Mouse (Mus musculus): ENCODE measurements at regions not wholly inside any gene's neighbourhood (a gene's known extent, or its start where the extent isn't known, plus 50 kb on each side); places are given as distances from the start of the nearest gene placed in this dataset.

DNA sequence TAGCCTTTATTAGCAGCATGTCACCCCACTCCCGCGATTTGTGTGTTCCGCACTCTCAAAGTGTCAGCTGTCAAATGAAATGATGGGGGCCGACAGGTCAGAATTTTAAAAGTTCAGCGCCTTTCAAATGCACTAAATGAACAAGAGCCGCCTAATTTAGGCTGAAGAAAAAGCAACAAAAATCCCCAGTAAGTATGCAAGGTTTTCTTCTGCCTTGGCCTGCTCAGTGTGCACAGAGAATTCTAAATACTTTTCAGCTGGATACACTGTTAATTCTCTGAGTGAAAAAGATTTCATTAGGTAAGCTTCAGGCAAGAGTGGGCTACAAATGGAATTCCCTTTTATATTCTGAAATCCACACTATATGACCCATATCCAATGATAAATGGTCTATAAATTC, 125.9 kb upstream of the BC052040 start:
- ATAC-seq (replicated peaks), result peak; percentile 45
- H3K9me3 ChIP-seq, result no peaks in the 10 kb centered on the region
- no peaks in the 10 kb centered on the region for H3K27me3 ChIP-seq
- H3K9ac ChIP-seq (replicated peaks), result no peak overlapping the region
- no peaks in the 10 kb centered on the region for H3K36me3 ChIP-seq
- WGBS, result 4% methylated on average over 6 of the region's 6 CpGs
- no peak overlapping the region for H3K4me3 ChIP-seq
- H3K27ac ChIP-seq (replicated peaks), result peak overlapping the region; percentile 42; the same call in 1 of the 2 replicates
- peaks cover 15% of the 10 kb centered on the region for H3K4me1 ChIP-seq
- no peak overlapping the region for H3K4me2 ChIP-seq (replicated peaks)

DNA sequence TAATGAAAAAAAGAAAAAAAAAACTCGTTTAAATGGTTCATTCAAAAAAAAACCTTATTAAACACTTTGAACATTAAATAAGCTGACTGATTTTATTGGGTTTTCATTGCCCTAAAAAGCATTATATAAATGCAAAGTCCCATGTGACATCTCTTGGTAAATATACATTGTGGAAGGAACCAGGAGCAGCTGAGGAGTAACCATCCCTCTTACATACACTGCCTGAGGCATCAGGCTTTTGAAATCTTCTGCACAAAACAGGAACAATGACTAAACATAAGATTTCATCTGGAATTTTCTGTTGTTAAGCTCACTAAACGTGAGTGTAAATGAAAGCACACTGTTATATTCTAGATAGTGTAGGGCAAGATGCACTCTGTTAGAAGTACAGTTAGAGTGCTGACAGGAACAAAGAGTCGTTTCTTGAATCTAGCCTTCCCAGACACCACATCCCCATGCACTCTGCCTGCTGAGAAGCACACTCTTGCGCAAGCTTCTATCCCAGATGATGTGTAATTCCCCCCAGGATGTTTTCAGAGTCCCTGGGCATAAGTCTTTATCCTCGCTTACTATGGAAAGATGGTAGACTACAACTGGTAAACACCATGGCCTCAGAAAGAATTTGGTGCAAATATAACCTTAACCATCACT, 125.0 kb upstream of the BC052040 start:
- H3K9me3 ChIP-seq, result no peaks in the 10 kb centered on the region
- H3K4me1 ChIP-seq, result peaks cover 15% of the 10 kb centered on the region
- no peaks in the 10 kb centered on the region for H3K27me3 ChIP-seq
- H3K4me2 ChIP-seq (replicated peaks), result no peak overlapping the region
- no peaks in the 10 kb centered on the region for H3K36me3 ChIP-seq
- no peak overlapping the region for H3K4me3 ChIP-seq
- ATAC-seq (replicated peaks), result no peak
- peak overlapping the region; percentile 16 for H3K27ac ChIP-seq (replicated peaks)
- H3K9ac ChIP-seq (replicated peaks), result no peak overlapping the region
- WGBS, result 23% methylated on average over 5 of the region's 5 CpGs

DNA sequence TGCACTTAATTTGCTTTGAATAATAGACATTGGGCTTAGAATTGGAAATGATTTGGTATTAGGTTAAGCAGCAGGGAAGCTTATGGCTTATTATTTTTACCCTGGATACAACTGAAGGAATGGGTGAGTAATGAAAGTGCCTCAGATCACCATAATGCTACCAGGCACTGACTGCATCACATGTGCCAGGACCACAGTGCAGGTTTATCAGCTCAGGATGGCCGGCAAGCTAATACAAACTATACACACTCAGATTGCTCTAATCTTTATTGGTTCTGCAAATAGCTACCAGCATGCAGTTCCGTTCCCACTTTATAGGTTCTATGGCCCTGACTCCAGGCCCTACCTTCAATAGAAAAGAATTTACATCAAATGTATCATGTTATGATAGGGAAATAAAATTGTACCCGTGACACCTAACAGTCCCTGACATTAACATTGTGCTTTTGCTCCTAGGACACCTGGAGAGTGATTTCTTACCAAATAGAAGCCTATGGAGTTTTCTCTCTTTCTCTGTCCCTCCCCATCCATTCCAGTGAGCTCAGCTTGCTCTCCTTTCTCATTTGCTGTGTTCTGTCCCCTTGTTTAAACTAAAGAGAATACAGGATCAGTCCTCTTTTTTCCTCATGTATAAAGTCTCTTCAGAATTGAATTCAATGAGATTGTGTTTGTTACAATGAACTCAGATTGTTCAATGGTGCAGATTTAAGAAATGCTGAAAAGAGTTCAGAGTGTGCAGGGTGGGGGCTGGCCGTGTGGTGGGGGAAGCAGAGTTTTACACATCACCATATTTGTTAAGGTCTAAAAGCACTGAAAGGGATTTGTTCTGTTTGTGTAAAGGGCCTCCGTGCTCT, 121.3 kb upstream of the BC052040 start:
- no peaks in the 10 kb centered on the region for H3K36me3 ChIP-seq
- H3K9me3 ChIP-seq, result no peaks in the 10 kb centered on the region
- H3K4me2 ChIP-seq (replicated peaks), result no peak overlapping the region
- H3K9ac ChIP-seq (replicated peaks), result no peak overlapping the region
- H3K4me1 ChIP-seq, result peaks cover 13% of the 10 kb centered on the region
- peak overlapping the region; percentile 67 for H3K27ac ChIP-seq (replicated peaks)
- WGBS, result 8% methylated on average over 5 of the region's 5 CpGs
- H3K27me3 ChIP-seq, result no peaks in the 10 kb centered on the region
- no peak overlapping the region for H3K4me3 ChIP-seq
- ATAC-seq (replicated peaks), result peak; percentile 89

DNA sequence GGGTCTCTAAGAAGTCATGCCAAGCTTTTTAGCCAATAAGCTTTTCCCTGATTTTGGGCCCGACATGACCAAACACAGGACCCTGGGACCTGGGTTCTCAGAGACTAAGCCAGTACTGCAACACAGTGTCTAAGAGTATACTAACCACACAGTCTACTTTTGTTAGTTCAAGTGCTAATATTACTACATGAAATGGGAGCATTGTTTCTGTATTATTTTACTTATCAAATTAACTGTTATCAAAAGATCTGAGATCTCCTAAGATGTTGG, 120.7 kb upstream of the BC052040 start:
- Histone ChIP-seq H3K27ac (replicated peaks) (peak overlapping the region; percentile 67), H3K36me3 (no peaks in the 10 kb centered on the region), H3K4me3 (no peak overlapping the region), H3K9me3 (no peaks in the 10 kb centered on the region), H3K4me1 (peaks cover 8% of the 10 kb centered on the region; the same call in 1 of the 2 replicates), H3K27me3 (no peaks in the 10 kb centered on the region), H3K4me2 (replicated peaks) (no peak overlapping the region), H3K9ac (replicated peaks) (no peak overlapping the region)
- ATAC-seq (replicated peaks), result no peak; the same call in 1 of the 2 replicates
- WGBS, result 3% methylated on average over 1 of the region's 1 CpGs

DNA sequence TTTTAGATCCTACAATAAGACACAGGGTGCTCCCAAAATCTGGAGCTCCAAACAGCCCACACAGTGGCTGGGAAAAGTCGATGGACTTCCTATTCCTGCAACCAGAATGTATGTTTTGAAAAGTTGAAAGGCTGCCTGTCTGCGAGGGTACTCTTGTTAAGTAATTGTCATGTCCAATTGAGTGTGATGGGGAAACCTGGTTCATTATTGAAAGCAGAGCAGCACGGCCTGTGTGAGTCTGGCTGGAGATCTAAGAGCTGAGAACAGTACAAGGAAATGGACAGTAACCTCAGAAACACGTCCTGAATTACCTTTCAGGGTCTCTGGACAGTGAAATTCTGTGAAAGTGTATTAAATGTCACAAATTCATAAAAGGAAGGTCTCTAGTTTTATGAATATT, 115.3 kb upstream of the BC052040 start:
- no peak overlapping the region for H3K27ac ChIP-seq (replicated peaks)
- peaks cover 15% of the 10 kb centered on the region; the same call in 1 of the 2 replicates for H3K4me1 ChIP-seq
- no peak overlapping the region for H3K4me2 ChIP-seq (replicated peaks)
- H3K4me3 ChIP-seq, result no peak overlapping the region
- WGBS, result 35% methylated on average over 4 of the region's 4 CpGs
- no peaks in the 10 kb centered on the region for H3K27me3 ChIP-seq
- no peak for ATAC-seq (replicated peaks)
- no peaks in the 10 kb centered on the region for H3K9me3 ChIP-seq
- no peaks in the 10 kb centered on the region for H3K36me3 ChIP-seq
- no peak overlapping the region for H3K9ac ChIP-seq (replicated peaks)

DNA sequence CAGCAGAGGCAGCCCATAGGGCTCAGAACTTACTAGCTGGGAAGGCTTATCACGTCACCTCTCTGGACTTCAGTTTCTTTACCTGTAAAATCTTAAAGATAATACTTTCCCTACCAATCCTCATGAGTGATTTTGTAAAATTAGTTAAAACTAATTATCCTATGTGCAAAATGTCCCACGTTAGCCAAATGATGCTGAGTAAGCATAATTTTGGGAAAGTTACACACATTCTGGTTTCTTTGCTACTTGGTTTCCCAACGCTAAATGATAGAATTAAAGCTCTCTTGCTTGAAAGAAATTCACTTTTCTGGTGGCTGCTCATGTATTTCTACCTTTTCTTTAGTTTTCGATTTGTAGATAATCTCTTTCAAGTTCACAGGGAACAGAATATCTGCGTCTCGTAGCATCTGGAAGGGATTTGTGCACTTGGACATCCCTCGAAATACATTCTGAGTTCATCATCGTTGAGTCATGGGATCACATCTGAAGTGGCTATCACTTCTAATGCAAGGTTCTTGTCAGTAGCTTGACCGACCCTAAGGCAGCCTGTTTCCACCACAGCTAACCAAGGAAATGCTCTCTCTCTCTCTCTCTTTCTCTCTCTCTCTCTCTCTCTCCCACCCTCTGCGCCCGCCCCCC, 114.3 kb upstream of the BC052040 start:
- no peak for ATAC-seq (replicated peaks)
- Histone ChIP-seq H3K4me1 (peaks cover 15% of the 10 kb centered on the region; the same call in 1 of the 2 replicates), H3K27ac (replicated peaks) (no peak overlapping the region), H3K4me3 (no peak overlapping the region), H3K36me3 (no peaks in the 10 kb centered on the region), H3K27me3 (no peaks in the 10 kb centered on the region), H3K9ac (replicated peaks) (no peak overlapping the region), H3K9me3 (no peaks in the 10 kb centered on the region), H3K4me2 (replicated peaks) (no peak overlapping the region)
- 85% methylated on average over 11 of the region's 11 CpGs for WGBS

DNA sequence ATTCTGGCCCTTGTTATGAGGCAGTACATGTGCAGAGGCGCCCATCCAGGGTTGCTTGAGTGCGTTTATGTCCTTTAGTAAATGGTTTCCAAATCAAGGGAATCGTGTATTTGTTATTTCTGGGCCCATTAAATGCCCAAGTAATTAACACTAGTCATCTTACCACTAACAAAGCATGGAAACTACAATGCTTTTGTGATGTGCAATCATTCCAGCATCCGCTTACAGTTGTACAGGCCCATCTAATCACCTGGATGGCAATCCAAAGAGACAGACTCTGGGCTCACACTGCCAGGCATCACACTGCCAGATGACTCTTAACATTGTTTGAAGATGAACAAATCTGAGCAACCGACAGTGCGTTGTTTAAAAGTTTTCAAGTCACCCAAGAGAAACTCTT, 113.6 kb upstream of the BC052040 start:
- 41% methylated on average over 6 of the region's 6 CpGs for WGBS

DNA sequence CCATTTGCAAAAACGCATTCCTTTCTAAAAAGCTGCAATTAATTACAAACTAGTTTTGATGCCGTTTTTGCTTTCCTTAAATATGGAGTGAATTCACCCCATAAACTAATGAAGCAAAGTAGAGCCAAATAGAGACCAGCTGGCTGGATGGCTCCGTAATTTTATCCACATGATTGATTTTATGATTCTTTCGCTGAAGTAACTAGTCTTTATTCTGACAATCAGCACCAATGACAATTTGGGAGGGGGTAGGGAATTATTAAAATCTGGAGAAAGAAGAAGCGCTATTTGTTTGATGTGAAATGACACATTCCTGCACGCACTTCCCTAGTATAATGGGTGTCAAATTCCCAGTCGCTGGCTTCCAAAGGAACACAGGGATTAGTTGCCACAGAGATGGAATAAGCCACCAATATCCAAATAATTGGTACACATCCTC, 113.0 kb upstream of the BC052040 start:
- Histone ChIP-seq H3K27me3 (no peaks in the 10 kb centered on the region), H3K9me3 (no peaks in the 10 kb centered on the region), H3K4me1 (peaks cover 15% of the 10 kb centered on the region; the same call in 1 of the 2 replicates), H3K9ac (replicated peaks) (no peak overlapping the region), H3K36me3 (no peaks in the 10 kb centered on the region), H3K27ac (replicated peaks) (no peak overlapping the region), H3K4me3 (no peak overlapping the region), H3K4me2 (replicated peaks) (peak overlapping the region; percentile 15; the same call in 1 of the 2 replicates)
- 16% methylated on average over 7 of the region's 7 CpGs for WGBS
- ATAC-seq (replicated peaks), result no peak

More for the DNA sequence above, 113.6 kb upstream of the BC052040 start:
- no peaks in the 10 kb centered on the region for H3K27me3 ChIP-seq
- no peak overlapping the region for H3K9ac ChIP-seq (replicated peaks)
- H3K4me1 ChIP-seq, result peaks cover 15% of the 10 kb centered on the region; the same call in 1 of the 2 replicates
- H3K4me3 ChIP-seq, result no peak overlapping the region
- ATAC-seq (replicated peaks), result no peak
- H3K9me3 ChIP-seq, result no peaks in the 10 kb centered on the region
- H3K4me2 ChIP-seq (replicated peaks), result no peak overlapping the region
- H3K27ac ChIP-seq (replicated peaks), result no peak overlapping the region
- H3K36me3 ChIP-seq, result no peaks in the 10 kb centered on the region

DNA sequence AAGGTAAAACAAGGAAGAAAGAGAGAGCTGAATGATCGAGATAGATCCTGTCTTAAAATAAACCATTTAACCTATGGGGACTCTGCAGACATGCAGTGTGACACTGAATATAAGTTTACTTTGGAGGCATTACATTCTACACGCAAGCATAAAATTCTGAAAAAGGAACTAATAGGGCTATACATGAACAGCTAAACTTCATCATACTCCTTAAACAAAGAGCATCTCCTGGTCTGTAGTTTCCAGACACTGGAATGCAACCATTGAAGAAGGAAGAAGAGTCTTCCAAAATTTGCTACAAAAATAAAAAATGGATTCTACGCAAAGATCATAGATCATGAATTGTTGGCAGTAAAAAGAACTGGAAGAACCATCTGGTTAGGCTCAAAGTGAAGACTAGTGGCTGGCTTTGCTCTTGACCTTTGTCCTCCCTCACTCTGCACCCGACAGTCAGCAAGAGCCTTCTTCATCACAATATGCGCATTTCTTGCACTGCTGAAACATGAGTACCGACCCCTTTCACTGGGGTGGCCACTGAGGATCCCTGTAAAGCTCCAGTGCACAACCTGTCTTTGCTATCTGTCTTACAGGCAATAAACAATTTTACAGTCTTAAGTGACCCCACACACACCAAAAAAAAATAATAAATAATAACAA, 112.2 kb upstream of the BC052040 start:
- no peaks in the 10 kb centered on the region for H3K27me3 ChIP-seq

DNA sequence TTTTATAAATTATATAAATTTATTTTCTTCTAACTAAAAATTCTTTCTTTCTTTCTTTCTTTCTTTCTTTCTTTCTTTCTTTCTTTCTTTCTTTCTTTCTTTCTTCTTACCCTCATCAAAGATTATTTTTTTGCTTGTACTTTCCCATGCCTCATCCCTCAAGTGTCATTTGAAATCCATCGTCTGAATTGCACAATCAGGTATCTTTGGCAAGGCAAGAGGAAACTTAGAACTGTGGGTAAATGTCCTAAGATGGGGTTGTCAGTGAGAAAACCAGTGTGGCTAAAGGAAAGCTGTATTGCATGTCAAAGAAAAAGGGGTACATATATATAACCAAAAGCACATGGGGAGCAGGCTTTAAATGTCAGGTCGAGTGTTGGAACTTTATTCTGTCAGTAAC, 109.1 kb upstream of the BC052040 start:
- Histone ChIP-seq H3K4me2 (replicated peaks) (no peak overlapping the region), H3K9me3 (no peaks in the 10 kb centered on the region), H3K9ac (replicated peaks) (no peak overlapping the region), H3K4me1 (peaks cover 11% of the 10 kb centered on the region; the same call in 1 of the 2 replicates), H3K27ac (replicated peaks) (no peak overlapping the region), H3K27me3 (no peaks in the 10 kb centered on the region), H3K4me3 (no peak overlapping the region), H3K36me3 (no peaks in the 10 kb centered on the region)
- no peak for ATAC-seq (replicated peaks)
- 91% methylated on average over 2 of the region's 2 CpGs for WGBS

More for the DNA sequence above, 112.2 kb upstream of the BC052040 start:
- H3K36me3 ChIP-seq, result no peaks in the 10 kb centered on the region
- no peak overlapping the region for H3K4me3 ChIP-seq
- no peak overlapping the region for H3K4me2 ChIP-seq (replicated peaks)
- ATAC-seq (replicated peaks), result no peak
- H3K27ac ChIP-seq (replicated peaks), result no peak overlapping the region
- 79% methylated on average over 6 of the region's 6 CpGs for WGBS
- peaks cover 15% of the 10 kb centered on the region; the same call in 1 of the 2 replicates for H3K4me1 ChIP-seq
- no peak overlapping the region for H3K9ac ChIP-seq (replicated peaks)
- no peaks in the 10 kb centered on the region for H3K9me3 ChIP-seq

DNA sequence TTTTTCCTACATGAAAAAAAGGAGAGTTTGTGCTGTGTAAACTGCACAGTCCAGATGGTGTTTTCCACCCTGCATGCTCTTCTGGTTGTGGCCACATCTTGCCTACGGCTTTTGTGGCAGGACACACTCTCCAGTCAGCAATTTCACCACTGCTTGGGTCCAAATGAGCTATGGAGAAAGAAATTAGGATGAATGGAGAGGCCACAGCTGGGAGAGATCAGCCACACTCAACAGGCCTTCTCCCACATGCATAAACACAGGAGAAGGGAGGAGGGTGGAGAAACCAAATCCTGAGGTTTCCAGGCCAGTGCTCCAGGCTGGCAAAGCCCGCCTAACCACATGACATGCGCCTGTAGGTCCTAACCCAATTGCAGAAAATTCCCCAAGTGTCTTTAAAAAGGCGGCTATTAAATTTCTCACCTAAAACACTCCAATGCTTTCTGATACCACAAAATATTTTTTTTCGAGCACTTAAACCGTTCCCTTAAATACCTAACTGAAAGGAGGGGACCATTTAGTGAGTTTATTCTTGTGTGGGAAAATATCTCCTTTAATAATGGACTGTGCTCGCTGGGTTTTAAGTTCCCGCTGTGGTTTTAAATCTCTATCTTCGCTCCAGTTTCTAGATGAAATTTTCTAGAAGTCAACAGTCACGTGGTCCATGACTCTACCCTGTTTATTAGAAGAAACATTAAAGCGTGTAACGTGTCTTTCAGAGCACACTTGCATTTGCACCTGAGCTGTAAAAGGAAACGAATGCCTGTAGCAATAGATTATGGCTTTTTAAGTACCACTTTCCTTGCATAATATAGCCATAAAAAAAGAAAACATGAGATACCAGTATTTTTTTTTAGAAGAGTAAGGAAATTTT, 97.9 kb upstream of the BC052040 start:
- H3K36me3 ChIP-seq, result no peaks in the 10 kb centered on the region
- WGBS, result 84% methylated on average over 13 of the region's 13 CpGs

More for the DNA sequence above, 97.9 kb upstream of the BC052040 start:
- Histone ChIP-seq H3K27me3 (no peaks in the 10 kb centered on the region), H3K27ac (replicated peaks) (no peak overlapping the region), H3K9ac (replicated peaks) (no peak overlapping the region), H3K9me3 (no peaks in the 10 kb centered on the region), H3K4me2 (replicated peaks) (no peak overlapping the region), H3K4me1 (0 out of 2 replicates have a peak, but pooled peaks cover 7% of the 10 kb centered on the region), H3K4me3 (no peak overlapping the region)
- no peak for ATAC-seq (replicated peaks)
